Mouse (Mus musculus) heart, postnatal 25 days (tissue): Measurements from ENCODE around the gene Chil4. TPM values are rescaled to one million over a fixed set of nuclear protein-coding genes. Genes with fewer than 3 reads are reported as not detected.
"Not testable (repeated sequence)": the region's sequence is repeated elsewhere in the genome, so short reads cannot be mapped to it uniquely, and the experiment has no call there.

ENCODE experiments used
- DNase-seq: peaks from one replicate; pipeline ENCODE4 v3.0.0; 2022; ENCODE audit warnings: low spot score
- intact Hi-C: fragments of 180-260 bp; cut with DNase I; formaldehyde crosslinking; loops from one replicate; pipeline ENCODE4 v1.15.1; 2025
- total RNA-seq, 2 experiments: library from RNA; stranded (reverse); gene quantifications; 2 replicates each; pipeline ENCODE4 v1.2.3; 2021

The Chil4 gene
- not detected for total RNA-seq

DNA sequence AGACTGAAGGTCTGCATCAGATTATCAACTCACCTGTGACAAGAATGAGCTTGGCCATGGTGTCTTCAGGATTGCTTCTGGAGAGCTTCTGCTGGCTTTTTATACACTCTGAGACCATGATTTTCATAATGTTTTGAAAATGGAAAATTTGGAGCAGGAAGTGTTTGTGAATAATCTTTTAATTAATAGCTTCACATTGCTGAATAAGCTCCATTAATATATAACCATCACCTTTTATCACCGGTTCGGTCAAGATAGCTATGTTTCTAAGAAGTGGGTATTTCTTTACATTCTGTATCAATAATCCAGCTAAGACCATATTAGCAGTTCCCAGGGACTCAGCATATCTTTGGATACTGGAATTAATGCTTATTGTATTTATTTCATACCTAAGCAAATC, at the start of gene Chil4:
Gene Chil4, minus strand, starts transcription at position 101 of the 400 bp plus-strand sequence.
- no peak for DNase-seq
- intact Hi-C loops = no loop called here

DNA sequence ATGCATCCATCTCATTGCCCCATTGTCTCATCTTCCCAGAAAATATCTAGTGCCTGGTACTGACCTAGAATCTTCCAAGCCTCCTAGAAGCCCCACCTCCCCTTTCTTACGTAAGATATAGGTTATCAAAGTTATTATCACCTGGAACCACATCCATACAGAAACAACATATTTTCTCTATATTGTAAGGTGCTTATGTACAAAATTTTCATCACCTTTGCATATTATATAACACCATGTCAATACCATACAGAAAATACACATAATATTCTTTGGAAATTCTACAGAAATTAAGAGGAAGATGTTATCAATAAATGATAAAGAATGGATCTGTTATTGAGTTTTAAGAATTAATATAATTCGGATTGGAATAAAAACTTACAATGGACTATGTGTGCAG, 46.5 kb upstream of the Chil4 start:
- DNase-seq = no peak
- intact Hi-C loops = no loop called here

DNA sequence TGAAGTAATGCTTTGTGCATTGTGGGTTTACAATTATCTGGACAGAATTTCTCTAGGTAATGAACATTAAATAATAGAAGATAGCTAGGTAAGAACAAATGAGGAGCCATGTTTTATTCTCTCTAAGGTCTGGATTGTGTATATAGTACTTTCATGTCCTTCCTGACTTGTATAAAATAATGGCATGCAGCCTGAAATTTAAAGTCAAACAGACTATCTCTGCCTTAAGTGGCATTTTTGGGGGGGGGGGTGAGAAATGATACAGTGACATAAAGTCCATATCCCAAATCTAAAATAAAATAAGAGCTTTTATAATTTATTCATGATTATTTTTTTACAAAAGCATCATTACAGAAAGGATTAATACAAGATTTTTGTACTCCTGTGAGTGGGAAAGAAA, 45.5 kb upstream of the Chil4 start:
- intact Hi-C loops = no loop called here

DNA sequence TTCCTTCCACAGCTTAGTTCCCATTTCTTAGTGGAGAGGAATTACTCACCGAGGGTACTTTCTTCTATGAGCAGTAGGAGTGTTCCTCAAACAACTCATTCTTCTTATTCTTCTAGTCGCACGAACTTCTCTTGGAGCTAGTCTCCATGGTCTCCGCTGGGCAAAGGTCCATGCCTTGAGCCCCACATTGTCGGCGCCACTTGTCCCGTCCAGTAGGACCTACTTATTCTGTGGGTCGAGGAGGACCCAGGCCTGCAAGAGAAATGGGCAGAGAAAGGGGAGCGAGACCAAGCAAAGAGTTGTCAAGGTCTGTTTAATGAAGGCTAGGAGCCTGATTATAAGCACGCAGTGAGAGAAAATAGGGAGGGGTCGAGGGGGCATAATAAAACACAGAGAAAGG, 37.8 kb upstream of the Chil4 start:
- intact Hi-C loops, DNase-seq: not testable (repeated sequence)

More for the DNA sequence above, 45.5 kb upstream of the Chil4 start:
- no peak for DNase-seq

DNA sequence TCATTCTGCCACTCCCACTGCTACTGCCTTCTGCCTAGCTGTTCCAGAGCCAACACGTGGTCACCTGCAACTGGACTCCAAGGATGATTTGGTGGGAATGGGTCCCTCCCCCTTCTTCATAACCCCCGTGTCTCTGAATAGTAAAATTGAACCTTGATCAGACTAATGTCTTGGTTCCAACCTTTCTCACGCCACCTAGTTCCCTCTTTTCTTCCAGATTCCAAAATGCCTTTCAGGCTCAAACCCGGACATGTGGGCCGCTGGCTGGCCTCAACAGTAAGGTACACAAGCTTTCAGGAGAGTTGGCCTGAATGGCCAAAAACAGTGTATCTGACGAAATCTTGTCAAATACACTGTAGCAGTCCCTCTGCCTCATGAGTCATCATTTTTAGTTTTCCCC, 33.4 kb upstream of the Chil4 start:
- no peak for DNase-seq
- intact Hi-C loops = no loop called here

DNA sequence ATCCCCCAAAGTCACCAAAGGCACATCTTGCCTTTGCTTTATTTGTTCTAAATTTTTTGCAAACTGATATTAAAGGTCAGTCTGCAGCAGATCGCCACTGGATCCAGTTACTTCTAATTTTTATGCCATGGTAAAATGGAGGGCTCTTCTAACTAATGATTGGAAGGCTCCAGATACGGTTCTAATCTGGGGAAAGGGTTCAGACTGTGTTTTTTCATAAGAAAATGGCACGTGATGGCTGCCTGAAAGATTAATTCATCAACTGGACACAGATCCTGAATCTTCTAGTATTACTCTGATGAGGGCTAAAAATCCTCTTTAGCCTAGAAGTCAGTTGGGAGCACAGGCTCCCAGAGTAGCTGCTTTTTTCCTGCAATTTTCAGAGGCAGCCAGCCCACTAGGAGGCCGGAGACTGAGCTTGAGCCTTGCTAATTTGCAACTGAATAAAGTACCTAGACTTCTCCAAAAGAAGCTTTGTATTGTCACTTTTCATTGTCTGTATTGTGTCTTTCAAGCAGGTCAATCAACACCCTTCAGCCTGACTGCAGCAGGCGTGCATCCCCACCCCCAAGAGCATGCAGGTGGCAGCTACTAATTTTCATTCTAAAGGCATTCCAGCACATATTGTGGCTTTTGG, 31.6 kb upstream of the Chil4 start:
- DNase-seq, intact Hi-C loops: not testable (repeated sequence)

DNA sequence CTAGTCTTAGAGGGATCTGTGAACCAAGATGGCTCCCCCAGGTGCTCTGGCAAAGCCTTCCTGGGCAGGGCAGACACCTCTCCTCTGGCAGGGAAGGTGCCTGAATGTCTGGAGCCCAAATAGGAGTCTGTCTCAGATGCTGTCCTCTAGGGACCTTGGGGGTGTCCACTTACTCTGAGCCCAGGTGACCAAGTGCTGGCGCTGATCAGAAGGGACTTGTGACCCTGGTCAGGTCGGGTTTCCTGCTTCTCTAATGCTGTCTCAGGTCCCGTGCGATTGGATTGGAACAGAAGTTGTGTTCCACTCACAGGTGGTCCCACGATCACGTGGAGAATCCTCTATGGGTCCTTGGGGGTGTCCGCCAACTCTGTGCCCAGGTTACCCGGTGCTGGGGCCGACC, 28.1 kb upstream of the Chil4 start:
- intact Hi-C loops, DNase-seq: not testable (repeated sequence)

DNA sequence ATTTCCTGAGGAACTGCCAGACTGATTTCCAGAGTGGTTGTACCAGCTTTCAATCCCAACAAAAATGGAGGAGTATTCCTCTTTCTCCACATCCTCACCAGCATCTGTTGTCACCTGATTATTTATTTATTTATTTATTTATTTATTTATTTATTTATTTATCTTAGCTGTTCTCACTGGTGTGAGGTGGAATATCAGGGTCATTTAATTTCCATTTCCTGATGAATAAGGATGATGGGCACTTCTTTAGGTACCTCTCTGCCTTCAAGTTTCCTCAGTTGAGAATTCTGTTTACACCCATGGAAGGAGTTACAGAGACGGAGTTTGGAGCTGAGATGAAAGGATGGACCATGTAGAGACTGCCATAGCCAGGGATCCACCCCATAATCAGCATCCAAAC, 20.9 kb upstream of the Chil4 start:
- DNase-seq, intact Hi-C loops: not testable (repeated sequence)

DNA sequence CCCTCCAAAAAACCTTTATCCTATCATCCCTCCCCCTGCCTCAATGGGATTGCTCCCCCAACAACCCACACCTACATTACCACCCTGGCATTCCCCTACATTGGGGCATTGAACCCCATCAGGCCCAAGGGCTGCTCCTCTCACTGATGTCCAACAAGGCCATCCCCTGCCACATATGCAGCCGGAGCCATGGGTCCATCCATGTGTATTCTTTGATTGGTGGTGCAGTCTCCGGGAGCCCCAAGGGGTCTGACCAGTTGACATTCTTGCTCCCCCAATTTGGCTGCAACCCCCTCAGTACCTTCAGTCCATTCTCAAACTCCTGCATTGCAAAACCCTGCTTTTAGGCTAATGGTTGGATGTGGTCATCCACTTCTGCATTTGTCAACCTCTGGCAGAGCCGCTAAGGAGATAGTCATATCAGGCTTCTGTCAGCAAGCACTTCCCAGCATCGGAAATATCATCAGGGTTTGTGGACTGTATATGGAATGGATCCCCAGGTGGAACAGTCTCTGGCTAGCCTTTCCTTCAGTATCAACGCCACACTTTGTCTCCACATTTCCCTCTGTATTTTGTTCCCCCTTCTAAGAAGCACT, 20.0 kb upstream of the Chil4 start:
- intact Hi-C loops = no loop called here
- no peak for DNase-seq

DNA sequence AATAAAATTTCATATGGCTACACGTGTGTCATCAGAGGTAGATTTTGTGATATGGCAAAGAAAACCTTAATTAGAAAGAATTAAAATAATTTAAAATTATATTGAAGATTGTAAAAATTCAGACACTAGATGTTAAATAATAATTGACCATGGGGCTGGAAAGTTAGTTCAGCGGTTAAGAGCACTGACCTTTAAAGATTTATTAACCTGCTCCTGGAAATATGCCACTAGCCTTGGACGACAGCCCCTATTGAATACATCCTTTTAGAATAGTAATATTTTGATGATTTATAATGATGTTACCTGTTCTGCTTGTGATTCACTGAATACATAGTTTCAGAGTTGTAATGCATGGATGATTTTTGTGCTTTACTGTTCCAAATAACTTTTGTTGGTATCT, 4.1 kb upstream of the Chil4 start:
- intact Hi-C loops = not testable (repeated sequence)

DNA sequence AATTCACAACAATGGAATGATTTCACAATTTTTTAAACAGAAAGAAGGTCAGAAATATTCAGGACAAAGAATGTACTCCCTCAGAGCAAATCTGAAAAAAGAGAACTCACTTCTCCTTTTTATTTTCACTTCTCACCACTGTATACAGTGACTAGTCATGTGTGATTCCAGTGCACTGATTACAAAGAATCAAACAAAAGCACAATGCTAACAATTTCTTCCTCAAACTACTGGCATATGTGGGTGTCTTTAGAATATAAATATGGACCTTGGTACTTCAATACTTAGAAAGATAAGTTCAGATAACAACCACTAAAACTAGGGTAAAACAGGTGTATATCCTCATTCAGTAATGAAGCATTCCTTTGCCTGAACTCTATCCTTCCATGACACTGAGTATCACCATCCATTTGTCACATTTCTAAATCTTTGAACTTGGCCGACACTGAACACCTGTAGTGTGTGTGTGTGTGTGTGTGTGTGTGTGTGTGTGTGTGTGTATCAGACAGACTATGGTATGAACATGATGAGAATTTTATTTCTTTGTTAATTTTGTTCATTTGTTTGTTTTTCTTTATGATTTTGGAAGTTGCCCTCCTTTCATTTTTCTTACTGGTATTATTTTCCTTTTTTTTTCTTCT, 2.4 kb upstream of the Chil4 start:
- intact Hi-C loops = no loop called here
- no peak for DNase-seq

More for the DNA sequence above, 4.1 kb upstream of the Chil4 start:
- DNase-seq = not testable (repeated sequence)

DNA sequence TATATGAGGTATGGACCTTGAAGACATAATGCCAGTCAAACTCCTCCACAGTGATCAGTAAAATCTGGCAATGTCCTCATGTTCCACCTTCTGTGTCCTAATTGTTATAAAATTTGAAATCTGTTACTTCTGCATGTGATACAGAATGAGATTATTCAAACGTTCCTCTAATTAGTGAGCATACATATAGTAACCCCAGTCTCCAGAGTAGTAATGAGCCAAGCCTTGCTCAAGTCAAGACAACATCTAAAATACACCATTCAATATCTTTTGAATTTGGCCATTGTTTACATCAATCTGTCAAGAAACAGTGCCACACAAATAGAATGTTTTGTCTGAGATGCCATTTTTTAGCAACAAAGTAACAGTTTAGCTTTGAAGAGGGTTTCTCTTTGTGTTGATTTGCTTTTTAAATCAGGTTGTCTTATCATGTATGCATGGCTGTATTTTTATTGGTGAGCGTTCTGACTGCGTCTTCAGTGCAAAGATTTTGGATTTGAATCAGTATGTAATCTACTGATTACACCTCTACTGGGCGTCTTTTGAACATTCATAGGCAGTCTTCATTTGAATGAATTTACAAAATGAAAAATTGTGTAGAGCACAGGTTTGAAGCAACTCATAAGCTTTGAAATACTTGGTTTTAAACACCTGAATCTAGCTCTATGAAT, 888 bp downstream of the Chil4 start:
- DNase-seq, intact Hi-C loops: not testable (repeated sequence)

DNA sequence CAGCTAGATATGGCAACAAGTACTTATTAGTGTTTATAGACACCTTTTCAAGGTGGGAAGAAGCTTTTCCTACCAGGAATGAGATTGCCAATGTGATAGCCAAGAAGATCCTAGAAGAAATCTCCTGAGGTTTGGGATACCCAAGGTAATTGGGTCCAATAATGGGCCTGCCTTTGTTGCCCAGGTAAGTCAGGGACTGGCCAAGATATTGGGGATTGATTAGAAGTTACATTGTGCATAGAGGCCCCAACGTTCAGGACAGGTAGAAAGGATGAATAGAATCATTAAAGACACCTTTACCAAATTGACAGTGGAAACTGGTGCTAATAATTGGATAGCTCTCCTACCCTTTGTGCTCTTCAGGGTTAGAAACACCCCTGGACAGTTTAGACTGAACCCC, 21.3 kb downstream of the Chil4 start:
- DNase-seq, intact Hi-C loops: not testable (repeated sequence)

DNA sequence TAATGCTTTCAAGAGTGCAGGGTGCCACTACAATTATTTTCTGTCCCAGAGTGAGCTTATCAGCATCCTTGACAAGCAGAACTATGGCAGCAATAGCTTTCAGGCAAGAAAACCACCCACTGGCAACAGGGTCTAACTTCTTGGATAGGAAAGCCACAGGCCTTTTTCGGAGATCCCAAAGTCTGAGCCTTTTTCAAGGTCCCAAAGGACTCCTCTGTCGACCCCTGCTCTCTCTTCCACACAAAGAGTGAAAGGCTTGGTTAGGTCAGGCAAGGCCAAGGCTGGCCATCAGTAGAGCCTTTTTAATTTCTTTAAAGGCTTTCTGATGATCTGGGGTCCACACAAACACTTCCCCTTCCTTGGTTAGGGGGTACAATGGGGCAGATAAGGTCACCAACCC, 22.1 kb downstream of the Chil4 start:
- intact Hi-C loops, DNase-seq: not testable (repeated sequence)

DNA sequence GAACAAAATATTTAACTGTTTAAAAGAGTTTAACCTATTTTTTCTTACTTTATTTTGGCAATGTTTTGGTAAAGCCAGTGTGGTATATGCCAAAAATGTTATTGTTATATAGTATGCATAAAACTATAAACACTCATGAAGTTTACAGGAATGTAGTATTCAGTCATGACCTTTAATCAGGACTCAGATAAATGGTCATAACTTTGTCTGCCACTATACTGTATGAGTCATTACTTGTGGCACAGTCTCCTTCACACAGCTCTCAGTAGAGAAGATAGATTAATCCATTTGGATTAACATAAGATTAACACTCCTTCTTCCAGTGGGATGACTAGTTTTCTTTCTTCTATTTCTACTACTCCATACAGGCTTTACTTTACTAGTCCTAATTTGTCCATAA, 23.0 kb downstream of the Chil4 start:
- DNase-seq = no peak
- intact Hi-C loops = no loop called here

DNA sequence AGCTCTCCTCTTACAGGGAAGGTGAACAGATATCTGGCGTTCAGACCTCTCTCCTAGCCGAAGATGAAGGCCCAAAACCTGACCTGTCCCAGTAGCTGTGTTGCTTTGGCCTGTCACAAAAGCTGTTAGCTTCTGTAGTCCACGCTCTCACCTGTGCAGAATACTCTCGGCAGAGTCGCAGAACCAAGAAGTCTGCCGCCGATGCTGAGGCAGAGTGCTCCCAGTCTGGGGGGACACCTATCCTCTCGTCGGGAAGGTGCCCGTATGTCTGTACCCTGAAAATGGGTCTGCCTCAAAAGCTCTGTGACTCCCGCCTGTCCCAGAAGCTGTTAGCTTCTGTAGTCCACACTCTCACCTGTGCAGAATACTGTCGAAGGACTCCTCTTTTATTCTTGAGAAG, 23.8 kb downstream of the Chil4 start:
- intact Hi-C loops = no loop called here
- DNase-seq = no peak

DNA sequence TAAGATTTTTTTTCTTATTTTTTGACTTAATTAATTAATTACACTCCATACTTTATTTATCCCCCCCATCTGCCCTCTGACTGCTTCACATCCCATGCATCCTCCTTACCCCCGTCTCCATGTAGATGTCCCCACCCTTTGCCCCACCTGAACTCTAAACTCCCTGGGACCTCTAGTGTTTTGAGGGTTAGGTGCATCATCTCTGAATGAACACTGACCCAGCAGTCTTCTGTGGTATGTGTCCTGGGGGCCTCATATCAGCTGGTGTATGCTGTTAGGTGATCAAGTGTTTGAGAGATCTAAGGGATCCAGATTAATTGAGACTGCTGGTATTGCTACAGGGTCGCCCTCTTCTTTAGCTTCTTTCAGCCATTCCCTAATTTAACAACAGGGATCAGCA, 31.3 kb downstream of the Chil4 start:
- intact Hi-C loops = no loop called here

DNA sequence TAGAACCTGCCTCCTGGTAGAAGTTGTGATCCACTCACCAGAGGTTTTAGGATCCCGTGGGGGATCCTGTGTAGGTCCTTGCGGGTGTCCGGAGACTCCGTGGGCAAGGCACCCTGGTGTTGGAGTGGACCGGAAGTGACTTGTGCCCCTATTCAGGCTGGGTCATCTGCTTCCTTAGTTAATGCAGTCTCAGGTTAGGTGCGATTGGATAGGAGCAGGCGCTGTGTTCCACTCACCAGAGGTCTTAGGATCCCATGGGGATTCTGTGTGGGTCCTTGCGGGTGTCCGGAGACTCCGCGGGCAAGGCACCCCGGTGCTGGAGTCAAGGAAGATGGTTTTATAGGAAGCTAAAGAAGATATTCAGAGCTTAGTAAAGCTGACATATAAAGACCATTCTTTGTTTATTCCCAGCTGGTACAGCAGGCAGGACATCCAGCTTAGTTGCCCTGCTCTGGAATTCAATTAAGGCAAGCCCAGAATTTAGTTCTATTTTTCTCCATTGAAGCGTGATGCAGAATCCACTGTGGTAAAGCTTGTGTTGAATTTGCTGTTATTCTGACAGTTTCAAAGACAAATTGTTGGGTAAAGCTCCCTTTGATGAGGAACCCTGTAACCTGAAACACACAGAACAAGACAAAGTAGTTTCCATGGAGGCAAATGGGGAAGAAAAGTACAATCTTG, 41.7 kb downstream of the Chil4 start:
- intact Hi-C loops = no loop called here
- no peak for DNase-seq

More for the DNA sequence above, 31.3 kb downstream of the Chil4 start:
- no peak for DNase-seq

DNA sequence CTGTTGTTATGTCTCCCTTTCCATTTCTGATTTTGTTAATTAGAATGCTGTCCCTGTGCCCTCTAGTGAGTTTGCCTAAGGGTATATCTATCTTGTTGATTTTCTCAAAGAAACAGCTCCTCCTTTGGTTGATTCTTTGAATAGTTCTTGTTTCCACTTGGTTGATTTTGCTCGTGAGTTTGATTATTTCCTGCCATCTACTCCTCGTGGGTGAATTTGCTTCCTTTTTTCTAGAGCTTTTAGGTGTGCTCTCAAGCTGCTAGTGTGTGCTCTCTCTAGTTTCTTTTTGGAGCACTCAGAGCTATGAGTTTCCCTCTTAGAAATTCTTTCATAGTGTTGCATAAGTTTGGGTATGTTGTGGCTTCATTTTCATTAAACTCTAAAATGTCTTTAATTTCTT, 44.3 kb downstream of the Chil4 start:
- DNase-seq, intact Hi-C loops: not testable (repeated sequence)

DNA sequence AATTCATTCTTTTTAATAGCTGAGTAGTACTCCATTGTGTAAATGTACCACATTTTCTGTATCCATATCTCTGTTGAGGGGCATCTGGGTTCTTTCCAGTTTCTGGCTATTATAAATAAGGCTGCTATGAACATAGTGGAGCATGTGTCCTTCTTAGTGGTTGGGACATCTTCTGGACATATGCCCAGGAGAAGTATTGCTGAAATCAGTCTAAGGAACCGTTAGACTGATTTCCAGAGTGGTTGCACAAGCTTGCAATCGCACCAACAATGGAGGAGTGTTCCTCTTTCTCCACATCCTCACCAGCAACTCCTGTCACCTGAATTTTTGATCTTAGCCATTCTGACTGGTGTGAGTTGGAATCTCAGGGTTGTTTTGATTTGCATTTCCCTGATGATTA, 46.8 kb downstream of the Chil4 start:
- DNase-seq, intact Hi-C loops: not testable (repeated sequence)
